Comparison of ENCODE assay signal across 14 mouse cellular contexts in genomic region chr9:104399927-104400326, GRCm38 (mm10).
"Had no signal": no experiment of that assay in that cellular context is flagged by ENCODE, and none has a peak within 500 bp of the region (broad histone marks: within the 10 kb centered on the region; RNA-seq: fewer than 3 reads in every experiment).

No protein-coding gene starts in this region.

- H3K9ac ChIP-seq: lung, embryonic 14.5 days; midbrain, embryonic 13.5 days; neural tube, embryonic 12.5 days; stomach, embryonic 15.5 days had no signal

- DNase-seq: lung, adult 18-20 months; lung, embryonic 14.5 days; lung, postnatal 10 days; lung, postnatal 4 days; right cerebral cortex, postnatal 14 days; thymus, adult 2 months; thymus, postnatal 25 days; thymus, postnatal 4 days had no signal

- ATAC-seq: midbrain, embryonic 13.5 days; midbrain, embryonic 16.5 days had no signal

- H3K9me3 ChIP-seq: midbrain, embryonic 10.5 days; midbrain, embryonic 13.5 days; neural tube, embryonic 12.5 days; stomach, embryonic 15.5 days had no signal

- H3K4me2 ChIP-seq: lung, embryonic 14.5 days; midbrain, embryonic 13.5 days; neural tube, embryonic 12.5 days; stomach, embryonic 15.5 days had no signal

- H3K4me1 ChIP-seq: midbrain, embryonic 10.5 days; midbrain, embryonic 13.5 days; neural tube, embryonic 12.5 days; stomach, embryonic 15.5 days had no signal

- H3K27me3 ChIP-seq: midbrain, embryonic 13.5 days; neural tube, embryonic 12.5 days; stomach, embryonic 15.5 days had no signal

- H3K4me3 ChIP-seq: midbrain, embryonic 10.5 days; midbrain, embryonic 13.5 days; neural tube, embryonic 12.5 days; stomach, embryonic 15.5 days had no signal

- H3K27ac ChIP-seq: midbrain, embryonic 10.5 days; midbrain, embryonic 13.5 days; neural tube, embryonic 12.5 days; stomach, embryonic 15.5 days; stomach, postnatal 0 days had no signal

- H3K36me3 ChIP-seq: midbrain, embryonic 10.5 days; midbrain, embryonic 13.5 days; neural tube, embryonic 12.5 days; stomach, embryonic 15.5 days had no signal
